Mouse (Mus musculus) liver, embryonic 16.5 days (tissue): Measurements from ENCODE around the gene Mpped1. TPM values are rescaled to one million over a fixed set of nuclear protein-coding genes. Genes with fewer than 3 reads are reported as not detected.

ENCODE experiments used
- ATAC-seq: fragments of 200-750 bp; cut with Nextera tagmentation; 2 replicates; pipeline ENCODE4 v1.8.0; 2017; ENCODE audit warnings: low read depth, mild to moderate bottlenecking, moderate number of reproducible peaks, moderate library complexity
- H3K27ac ChIP-seq: fragments of 300-500 bp; sonication (generic); 2 replicates; pipeline ENCODE4 v1.5.1; 2014; ENCODE audit warnings: mild to moderate bottlenecking, low read length
- H3K27me3 ChIP-seq: fragments of 300-500 bp; sonication (generic); 2 replicates; pipeline ENCODE4 v1.6.1; 2014; ENCODE audit warnings: low read depth, low read length, mixed read lengths; ENCODE audit not compliant: control insufficient read depth, insufficient read depth
- H3K36me3 ChIP-seq: fragments of 300-500 bp; sonication (generic); 2 replicates; pipeline ENCODE4 v1.6.1; 2014; ENCODE audit warnings: mild to moderate bottlenecking; ENCODE audit not compliant: control insufficient read depth, insufficient read depth
- H3K4me1 ChIP-seq: fragments of 300-500 bp; sonication (generic); 2 replicates; pipeline ENCODE4 v1.6.1; 2014; ENCODE audit warnings: low read depth, low read length, mixed read lengths; ENCODE audit not compliant: control insufficient read depth
- H3K4me2 ChIP-seq: fragments of 300-500 bp; sonication (generic); 2 replicates; pipeline ENCODE4 v1.6.1; 2014; ENCODE audit warnings: low read depth, low read length, mixed read lengths
- H3K4me3 ChIP-seq: fragments of 300-500 bp; sonication (generic); 2 replicates; pipeline ENCODE4 v1.5.1; 2014; ENCODE audit warnings: low read depth, mild to moderate bottlenecking, low read length
- H3K9ac ChIP-seq: fragments of 300-500 bp; sonication (generic); 2 replicates; pipeline ENCODE4 v1.6.1; 2014; ENCODE audit warnings: low read depth, low read length
- H3K9me3 ChIP-seq: fragments of 300-500 bp; sonication (generic); replicated peaks from 2 replicates; pipeline ENCODE4 v1.6.1; 2016; ENCODE audit warnings: low read length; ENCODE audit not compliant: control insufficient read depth
- WGBS: fragments of 180-500 bp; shearing (Covaris S2); extraction: QIAGEN DNeasy Blood & Tissue Kit; methylation state at CpG from one replicate; pipeline ENCODE4 v1.1.7; 2014; ENCODE audit not compliant: insufficient replicate concordance; 5-methylcytosine and 5-hydroxymethylcytosine counted together
- polyA plus RNA-seq: library from polyadenylated mRNA; unstranded; fragments of >200 nt; fragmentation: Nextera tagmentation; extraction: Ambion mirVana; gene quantifications from 2 replicates; pipeline ENCODE4 v1.2.1, GENCODE M21; 2015

Gene Mpped1
- polyA plus RNA-seq, 1 experiment from 2014 or later, result not detected

DNA sequence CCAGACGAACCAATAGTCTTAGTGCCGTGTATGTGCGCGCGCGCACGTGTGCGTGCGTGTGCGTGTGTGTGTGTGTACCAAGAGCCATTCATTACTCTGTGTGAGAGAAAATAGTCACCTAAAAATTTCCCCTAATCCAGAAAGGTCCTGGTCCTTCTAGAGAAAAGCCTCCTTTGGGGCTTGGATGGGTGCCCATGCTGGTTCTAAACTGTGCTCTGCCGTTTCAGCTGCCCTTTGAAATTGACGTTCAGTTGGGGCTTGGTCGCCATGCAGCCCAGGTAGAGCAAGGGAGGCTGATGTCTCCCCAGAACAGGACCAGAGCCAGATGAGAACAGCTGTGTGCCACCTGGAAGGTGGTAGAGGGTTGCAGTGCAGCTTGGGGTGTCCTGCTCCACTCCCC is 17.8 kb upstream of the Mpped1 start:
- 76% methylated on average over 13 of the region's 13 CpGs for WGBS
- Histone ChIP-seq H3K36me3 (no peaks in the 10 kb centered on the region), H3K9ac (no peak overlapping the region), H3K27ac (no peak overlapping the region), H3K4me3 (no peak overlapping the region), H3K9me3 (no peaks in the 10 kb centered on the region), H3K4me2 (no peak overlapping the region), H3K27me3 (no peaks in the 10 kb centered on the region), H3K4me1 (no peaks in the 10 kb centered on the region)
- no peak for ATAC-seq

DNA sequence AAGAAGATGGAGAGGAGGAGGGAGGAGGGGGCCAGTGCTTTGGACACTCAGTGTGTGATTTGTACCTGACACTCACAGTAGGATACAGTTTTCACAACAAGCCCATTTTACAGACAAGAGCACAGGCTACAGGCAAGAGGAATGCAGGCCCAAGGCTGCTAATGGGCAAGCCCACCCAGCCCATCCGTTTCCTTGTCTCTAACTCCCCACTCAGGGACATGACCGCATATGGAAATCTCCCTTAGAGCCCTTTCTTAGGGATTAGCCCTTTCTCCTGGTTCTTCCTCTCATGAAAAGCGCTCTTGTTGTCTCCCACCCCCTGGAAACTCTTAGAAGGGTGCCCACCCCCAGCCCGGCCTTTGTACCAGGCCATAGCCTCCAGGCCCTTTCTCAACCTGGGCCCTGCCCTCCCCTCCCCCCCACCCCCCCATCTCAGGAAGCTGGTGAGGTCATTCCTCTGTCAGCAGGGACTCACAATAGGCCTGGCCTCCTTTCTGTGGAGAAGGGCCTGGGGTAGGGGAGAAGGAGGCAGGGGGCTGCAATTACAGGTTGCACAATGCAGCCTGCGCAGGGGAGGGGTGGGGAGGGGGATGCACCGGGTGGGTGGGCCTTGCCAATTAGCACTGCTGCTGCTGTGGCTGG is 13.8 kb upstream of the Mpped1 start:
- Histone ChIP-seq H3K4me2 (no peak overlapping the region), H3K27ac (no peak overlapping the region), H3K36me3 (no peaks in the 10 kb centered on the region), H3K4me1 (no peaks in the 10 kb centered on the region), H3K9ac (no peak overlapping the region), H3K4me3 (no peak overlapping the region), H3K9me3 (no peaks in the 10 kb centered on the region), H3K27me3 (no peaks in the 10 kb centered on the region)
- ATAC-seq, result no peak
- 25% methylated on average over 6 of the region's 6 CpGs for WGBS

DNA sequence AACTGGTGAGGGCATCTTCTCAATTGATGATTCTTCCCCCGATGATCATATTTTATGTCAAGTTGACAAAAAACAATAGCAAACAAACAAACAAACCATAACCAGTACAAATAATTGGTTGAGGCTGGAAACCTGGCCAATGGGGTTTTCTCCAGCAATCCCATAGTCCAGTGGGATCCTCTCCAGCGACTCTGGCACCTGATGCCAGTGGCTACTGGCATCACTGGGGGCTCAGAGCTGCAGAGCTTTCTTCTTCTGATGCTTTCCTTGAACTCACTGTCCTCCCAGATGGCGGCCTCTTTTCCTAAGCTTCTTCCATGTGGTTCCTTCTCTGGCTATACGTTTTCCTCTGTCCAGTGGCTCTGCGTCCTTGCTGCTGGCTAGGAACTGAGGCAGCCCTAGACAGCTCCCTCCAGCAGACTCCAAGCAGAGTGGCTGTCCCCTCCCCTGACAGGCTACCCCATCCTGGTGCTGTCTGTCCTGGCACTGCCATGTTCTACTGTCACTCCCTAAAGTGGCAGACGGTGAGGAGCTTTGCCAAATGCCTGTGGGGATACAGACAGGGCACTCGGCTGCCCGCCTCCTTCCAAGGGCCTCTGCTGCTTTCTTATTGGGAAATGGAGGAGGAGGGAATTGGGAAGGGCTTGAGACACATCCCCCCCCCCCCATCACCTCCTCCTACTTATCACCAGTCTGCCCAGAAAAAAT is 7.8 kb upstream of the Mpped1 start:
- H3K36me3 ChIP-seq, result no peaks in the 10 kb centered on the region
- no peak overlapping the region for H3K4me2 ChIP-seq
- H3K9ac ChIP-seq, result no peak overlapping the region
- H3K27me3 ChIP-seq, result no peaks in the 10 kb centered on the region; the same call in 1 of the 2 replicates
- H3K9me3 ChIP-seq, result no peaks in the 10 kb centered on the region
- no peak overlapping the region for H3K4me3 ChIP-seq
- H3K27ac ChIP-seq, result no peak overlapping the region
- WGBS, result 53% methylated on average over 8 of the region's 8 CpGs
- no peak for ATAC-seq
- no peaks in the 10 kb centered on the region for H3K4me1 ChIP-seq

DNA sequence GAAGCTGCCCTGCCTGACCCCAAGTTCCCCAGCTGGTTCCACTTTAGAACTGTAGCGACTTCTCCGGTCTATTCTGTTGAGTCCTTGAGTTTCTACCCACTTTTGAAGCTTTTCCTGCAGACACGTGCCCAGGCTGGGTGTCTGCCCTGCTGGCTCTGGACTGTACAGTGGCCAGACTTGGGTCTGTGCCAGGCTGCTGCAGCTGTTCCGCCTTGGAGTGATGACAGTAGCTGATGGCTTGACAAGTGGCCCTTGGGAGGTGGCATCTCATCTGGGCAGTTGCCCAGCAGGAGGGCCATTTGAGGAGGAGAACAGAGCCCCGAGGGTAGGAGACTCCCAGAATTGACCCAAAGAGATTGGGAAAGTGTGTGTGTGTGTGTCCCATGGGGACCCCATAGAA is 6.8 kb upstream of the Mpped1 start:
- H3K9ac ChIP-seq, result no peak overlapping the region
- H3K27ac ChIP-seq, result no peak overlapping the region
- H3K4me3 ChIP-seq, result no peak overlapping the region
- ATAC-seq, result no peak
- H3K27me3 ChIP-seq, result no peaks in the 10 kb centered on the region; the same call in 1 of the 2 replicates
- no peaks in the 10 kb centered on the region for H3K4me1 ChIP-seq
- H3K36me3 ChIP-seq, result no peaks in the 10 kb centered on the region
- no peaks in the 10 kb centered on the region for H3K9me3 ChIP-seq
- WGBS, result 46% methylated on average over 5 of the region's 5 CpGs
- no peak overlapping the region for H3K4me2 ChIP-seq

DNA sequence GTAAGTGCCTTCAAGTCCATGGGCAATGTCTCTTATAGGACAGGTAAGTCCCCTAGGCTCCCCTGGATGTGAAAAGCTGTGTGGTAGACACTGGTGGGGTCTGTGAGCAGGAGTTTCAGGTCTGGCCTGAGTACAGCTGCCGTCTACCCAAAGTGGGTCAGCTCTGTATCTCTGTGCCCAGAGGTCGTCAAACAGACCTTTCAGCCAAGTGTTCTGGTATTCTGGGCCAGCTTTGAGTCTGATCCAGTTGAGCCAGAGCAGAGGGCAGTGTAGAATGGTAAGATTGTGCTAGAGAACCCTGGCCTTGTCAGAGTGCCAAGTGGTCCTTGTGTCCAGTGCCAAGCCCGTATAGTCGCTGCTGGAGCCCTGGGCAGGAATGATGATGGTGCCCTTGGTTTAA is 6.3 kb upstream of the Mpped1 start:
- Histone ChIP-seq H3K4me3 (no peak overlapping the region), H3K27me3 (peaks cover under 1% of the 10 kb centered on the region; the same call in 1 of the 2 replicates), H3K9ac (no peak overlapping the region), H3K36me3 (no peaks in the 10 kb centered on the region), H3K9me3 (no peaks in the 10 kb centered on the region), H3K4me1 (no peaks in the 10 kb centered on the region), H3K4me2 (no peak overlapping the region), H3K27ac (no peak overlapping the region)
- WGBS, result 60% methylated on average over 4 of the region's 4 CpGs
- no peak for ATAC-seq

DNA sequence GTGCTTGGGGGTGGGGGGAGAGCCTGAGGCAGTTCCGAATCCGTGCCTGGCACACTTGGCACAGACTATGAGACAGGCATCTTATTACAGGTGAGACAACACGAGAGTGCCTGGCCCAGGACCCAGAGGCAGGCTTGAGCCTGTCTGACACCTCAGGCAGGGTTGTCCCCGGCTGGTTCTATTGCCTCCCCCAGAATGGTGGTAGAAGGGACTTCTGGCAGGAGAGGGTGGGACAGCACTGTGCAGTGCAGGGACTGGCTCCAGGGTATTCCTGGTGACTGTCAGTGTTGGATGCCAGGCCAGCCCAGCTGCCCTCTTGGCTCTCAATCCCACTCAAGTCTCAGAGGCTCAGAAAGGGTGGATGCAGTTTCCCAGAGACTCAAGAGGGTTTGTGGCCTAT is 4.3 kb upstream of the Mpped1 start:
- Histone ChIP-seq H3K4me3 (no peak overlapping the region), H3K9me3 (no peaks in the 10 kb centered on the region), H3K27ac (no peak overlapping the region), H3K4me1 (no peaks in the 10 kb centered on the region), H3K36me3 (no peaks in the 10 kb centered on the region), H3K9ac (no peak overlapping the region), H3K4me2 (no peak overlapping the region), H3K27me3 (peaks cover 20% of the 10 kb centered on the region)
- no peak for ATAC-seq
- WGBS, result 42% methylated on average over 4 of the region's 4 CpGs

DNA sequence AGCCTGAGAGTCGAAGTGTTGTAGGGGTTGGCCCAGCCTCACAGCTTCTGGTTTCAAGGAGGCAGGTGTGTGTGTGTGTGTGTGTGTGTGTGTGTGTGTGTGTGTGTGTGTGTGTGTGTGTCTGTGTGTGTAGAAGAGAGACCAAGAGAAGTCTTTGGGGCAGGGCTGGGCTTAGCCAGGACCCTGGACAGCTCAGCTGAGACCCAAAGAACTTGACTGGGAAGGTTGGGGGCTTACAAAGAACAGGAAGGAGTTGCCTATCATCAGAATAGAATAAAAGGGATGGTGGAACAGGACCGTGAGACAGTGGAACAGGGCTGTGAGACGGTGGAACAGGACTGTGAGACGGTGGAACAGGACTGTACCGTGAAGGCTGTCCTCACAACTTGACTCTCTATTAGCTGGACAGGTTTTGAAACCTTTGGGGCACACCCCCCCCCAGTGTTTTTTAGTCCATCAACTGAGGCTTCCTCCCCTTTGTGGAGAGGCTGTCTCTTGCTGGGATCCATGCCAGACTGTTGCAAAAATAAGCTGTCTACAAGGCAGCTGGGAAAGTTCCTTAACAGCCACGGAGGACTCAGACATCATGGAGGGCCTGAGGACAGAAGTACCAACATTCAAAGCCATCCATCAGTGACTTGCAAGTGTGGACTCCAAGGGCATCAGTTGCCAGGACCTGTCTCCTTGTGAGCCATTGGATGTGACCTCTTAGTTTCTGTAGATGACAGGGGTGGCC is 2.8 kb upstream of the Mpped1 start:
- Histone ChIP-seq H3K4me3 (no peak overlapping the region), H3K27ac (no peak overlapping the region), H3K4me1 (no peaks in the 10 kb centered on the region), H3K4me2 (no peak overlapping the region), H3K36me3 (no peaks in the 10 kb centered on the region), H3K27me3 (peaks cover 35% of the 10 kb centered on the region), H3K9me3 (no peaks in the 10 kb centered on the region), H3K9ac (no peak overlapping the region)
- ATAC-seq, result no peak
- WGBS, result 63% methylated on average over 6 of the region's 6 CpGs

DNA sequence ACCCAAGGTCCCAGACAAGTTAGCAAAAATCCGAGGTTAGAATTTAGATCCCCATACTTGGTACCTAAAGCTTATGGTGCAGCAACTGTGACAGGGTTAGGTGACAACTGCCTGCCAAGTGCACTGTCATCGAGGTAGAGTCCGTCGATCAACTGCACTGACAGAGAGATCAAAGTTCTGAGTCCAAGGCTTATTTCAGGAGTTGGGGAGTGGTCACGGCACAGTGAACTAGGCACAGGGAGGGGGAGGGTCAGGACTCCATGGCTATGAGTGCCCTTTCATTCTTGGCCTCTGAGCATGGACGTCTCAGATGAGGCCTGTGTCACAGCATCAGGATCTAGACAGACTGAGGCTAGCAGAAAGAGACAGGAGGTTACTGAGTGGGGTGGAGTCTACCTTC is 1.8 kb upstream of the Mpped1 start:
- Histone ChIP-seq H3K36me3 (no peaks in the 10 kb centered on the region), H3K27ac (no peak overlapping the region)

More for the DNA sequence above, 1.8 kb upstream of the Mpped1 start:
- no peak overlapping the region for H3K4me3 ChIP-seq
- no peak overlapping the region for H3K9ac ChIP-seq
- H3K27me3 ChIP-seq, result peaks cover 36% of the 10 kb centered on the region
- no peaks in the 10 kb centered on the region for H3K4me1 ChIP-seq
- ATAC-seq, result no peak
- H3K9me3 ChIP-seq, result no peaks in the 10 kb centered on the region
- no peak overlapping the region for H3K4me2 ChIP-seq
- 44% methylated on average over 6 of the region's 6 CpGs for WGBS
